Mouse (Mus musculus) cortical plate, adult 2 months (tissue): ENCODE results near the gene Rasl10b.

Source experiments
- CTCF ChIP-seq: fragments of 200-500 bp; IDR thresholded peaks from 2 replicates; pipeline ENCODE4 v1.5.1; 2011; ENCODE audit warnings: mild to moderate bottlenecking, control low read depth, low read length; ENCODE audit not compliant: insufficient read depth; ENCODE audit errors: extremely low read depth
- POLR2A ChIP-seq: fragments of 200-500 bp; IDR thresholded peaks from 2 replicates; pipeline ENCODE4 v1.6.1; 2011; ENCODE audit warnings: mild to moderate bottlenecking, low read length, control low read depth; ENCODE audit not compliant: insufficient read depth; ENCODE audit errors: extremely low read depth

GRCm38 (mm10) chr11:83371267-83371666 is 37.7 kb upstream of the Rasl10b start:
- no peak for TF ChIP-seq POLR2A
- TF ChIP-seq CTCF: no peak
